Mouse (Mus musculus) telencephalon, adult 2 months (tissue): ENCODE measurements around the gene Gjb1.

Source experiments
- DNase-seq: peaks from one replicate; pipeline ENCODE4 v3.0.0-alpha.2; 2011; ENCODE audit warnings: low read depth, low spot score

Gene Gjb1

DNA sequence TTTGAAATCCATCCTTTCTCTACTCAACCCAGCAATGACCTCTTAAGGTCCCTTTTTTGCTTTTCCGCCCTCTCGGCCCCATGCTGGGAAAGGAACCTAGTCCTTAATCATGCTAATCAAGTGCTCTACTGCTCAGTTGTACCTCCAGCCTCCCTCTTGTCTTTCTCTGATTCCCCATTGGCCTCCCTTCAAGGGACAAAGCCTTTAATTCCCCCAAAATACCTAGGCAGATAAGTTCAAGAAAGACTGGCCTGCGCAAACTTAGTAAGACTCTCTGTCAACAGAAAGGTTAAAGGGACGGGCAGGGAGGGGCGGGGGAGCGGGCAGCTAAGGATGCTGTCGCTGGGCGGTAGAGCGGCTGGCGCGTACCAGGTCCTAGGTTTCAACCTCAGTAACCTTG, 20.3 kb downstream of the Gjb1 start:
- no peak for DNase-seq

DNA sequence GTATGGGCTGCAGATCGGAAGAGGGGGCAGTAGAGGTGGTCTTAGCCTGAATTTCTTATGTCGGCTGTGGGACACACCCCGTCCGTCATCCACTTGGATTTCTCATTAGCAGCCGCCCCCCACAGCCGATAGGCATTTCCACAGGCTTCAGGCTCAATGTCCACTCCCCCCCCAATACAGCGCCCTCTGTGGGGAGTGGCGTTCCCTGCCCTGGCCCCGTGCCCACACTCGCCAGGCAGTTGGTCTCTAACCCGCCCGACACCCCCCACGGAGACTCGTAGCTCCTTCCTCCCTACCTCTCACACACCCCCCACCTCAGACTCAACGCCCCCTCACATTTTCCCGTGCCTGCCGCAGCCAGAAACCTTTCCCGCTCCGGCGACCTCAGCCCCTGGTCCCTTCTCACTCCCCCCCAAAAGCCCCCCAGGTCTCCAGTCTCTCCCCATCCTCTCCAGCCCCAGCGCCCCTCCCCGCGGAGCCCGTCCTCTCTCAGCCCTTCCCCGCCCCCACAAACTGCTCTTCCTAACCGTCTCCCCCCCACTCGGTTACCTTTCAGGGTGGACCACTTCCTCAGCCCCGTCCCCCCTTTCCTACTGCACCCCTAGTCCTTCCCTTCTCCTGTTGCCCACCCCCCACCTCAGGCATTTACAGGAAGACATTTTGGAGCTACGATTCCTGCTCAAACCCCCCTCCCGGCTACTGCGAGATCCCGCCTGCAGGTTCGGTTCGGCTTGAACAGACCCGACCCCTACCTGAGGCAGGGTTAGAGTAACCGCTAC, 43.0 kb downstream of the Gjb1 start:
- no peak for DNase-seq

DNA sequence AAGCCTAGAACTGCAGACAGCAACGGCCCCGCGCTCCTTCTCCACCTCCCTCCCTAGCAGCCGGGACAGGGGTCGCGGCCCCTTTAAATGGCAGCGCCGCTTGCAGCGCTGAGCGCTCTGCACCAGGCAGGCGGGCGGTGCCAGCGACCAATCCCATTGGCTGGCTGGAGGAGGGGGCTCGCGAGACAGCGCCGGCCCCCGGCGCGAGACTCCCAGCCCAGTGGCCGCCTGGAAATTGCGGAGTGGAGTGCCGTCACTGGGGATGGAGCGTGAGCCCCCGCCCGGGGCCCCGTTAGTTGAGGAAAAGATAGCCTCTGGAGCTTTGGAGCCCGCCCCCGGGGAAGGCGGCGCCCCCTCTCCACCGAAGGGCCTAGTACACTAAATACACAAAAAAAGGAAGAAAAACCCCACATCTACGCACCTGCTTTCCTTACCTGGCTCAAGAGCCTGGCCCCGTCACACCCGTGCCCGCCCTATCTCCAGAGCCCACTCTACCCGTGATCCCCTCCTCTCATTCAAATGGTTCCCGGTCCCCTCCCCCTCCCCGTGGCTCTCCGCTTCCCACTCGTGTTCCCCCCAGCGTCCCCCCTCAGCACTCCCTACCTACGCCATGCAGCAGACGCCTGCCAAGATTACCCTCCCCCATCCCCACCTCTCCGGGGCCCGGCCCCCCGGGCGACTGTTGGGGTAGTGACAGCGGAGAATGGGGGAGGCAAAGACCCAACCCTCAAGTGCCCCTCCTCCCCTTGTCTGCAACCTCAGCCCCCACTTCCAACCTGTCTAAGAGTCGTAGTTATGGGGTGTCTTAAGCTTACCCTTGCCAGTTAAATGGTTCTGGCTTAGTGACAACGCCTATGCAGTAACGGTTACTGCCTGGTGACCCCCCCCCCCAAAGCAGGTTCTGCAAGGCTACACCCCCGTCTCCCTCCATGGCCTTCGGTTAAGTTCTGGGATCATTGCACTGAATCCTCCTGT, 43.8 kb downstream of the Gjb1 start:
- peak; percentile 70 for DNase-seq

DNA sequence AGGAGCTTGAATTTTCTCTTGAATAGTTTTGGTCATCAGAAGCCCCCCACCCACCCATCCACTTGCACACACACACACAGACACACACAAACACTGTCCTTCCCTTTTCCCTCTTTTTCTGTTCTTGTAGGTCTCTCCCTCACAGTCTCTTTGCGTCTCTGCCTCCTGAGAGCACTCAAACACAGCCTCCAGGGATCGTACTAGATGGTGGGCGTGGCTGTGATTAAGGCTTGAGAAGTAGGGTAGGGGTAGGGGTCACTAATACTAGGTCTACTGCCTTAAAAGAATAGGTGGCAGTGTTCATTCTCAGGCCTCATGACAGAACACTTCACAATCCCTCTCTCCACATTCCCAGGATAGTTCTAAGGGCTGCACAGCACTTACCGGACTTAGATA, 44.5 kb downstream of the Gjb1 start, which contains the start of gene Zmym3:
Zmym3 (minus strand) TSS at position 150 of the 396 bp plus-strand sequence.
- DNase-seq: no peak

DNA sequence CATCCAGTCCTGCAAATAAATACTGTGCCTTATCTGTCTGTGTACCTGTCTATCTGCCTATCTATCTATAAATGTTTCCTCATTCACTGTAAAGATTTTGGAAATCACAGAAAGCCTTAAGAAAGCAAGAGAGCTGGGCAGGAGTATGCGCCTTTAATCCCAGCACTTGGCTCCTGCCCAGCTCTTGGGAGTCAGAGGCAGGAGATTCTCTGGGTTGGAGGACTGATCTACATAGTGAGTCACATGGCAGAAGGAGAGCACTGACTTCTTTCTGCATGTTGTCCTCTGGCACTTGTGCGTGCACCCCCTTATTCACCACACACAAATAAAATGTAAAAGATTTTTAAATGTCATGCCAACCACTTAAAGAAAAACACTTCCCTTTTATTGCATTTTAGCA, 47.3 kb downstream of the Gjb1 start:
- no peak for DNase-seq

DNA sequence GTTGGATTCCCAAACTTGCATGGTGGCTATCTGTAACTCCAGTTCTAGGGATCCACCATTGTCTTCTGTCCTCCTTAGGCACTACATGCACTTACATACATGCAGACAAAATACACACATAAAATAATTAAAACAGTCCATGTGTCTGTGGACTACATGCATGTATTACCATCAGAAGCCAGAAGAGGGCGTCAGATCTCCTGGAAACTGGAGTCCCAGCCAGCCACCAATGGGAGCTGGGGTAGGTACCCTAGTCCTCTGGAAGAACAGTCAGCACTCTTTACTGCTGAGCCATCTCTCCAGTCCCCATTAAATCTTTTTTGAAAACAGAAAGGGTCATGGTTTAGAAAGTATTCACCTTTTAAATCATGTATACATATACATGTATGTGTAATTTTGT, 51.6 kb downstream of the Gjb1 start:
- no peak for DNase-seq

DNA sequence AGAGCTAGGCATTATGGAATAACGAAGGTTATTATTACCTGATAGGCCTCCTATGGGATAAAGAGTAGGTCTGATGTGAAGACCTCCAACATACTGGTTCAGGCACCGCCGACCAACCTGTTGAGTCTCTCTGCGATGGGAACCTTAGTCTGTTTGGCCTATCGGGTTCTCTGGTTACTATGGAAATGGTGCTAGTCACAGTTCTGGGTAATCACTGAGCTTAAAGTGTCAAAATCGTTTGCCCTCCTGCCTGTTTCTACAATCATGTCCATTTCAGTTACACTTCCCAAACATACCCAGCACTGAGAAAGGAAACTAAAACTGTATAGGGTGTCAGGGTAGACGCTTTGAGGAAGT, 52.6 kb downstream of the Gjb1 start:
- DNase-seq: no peak

DNA sequence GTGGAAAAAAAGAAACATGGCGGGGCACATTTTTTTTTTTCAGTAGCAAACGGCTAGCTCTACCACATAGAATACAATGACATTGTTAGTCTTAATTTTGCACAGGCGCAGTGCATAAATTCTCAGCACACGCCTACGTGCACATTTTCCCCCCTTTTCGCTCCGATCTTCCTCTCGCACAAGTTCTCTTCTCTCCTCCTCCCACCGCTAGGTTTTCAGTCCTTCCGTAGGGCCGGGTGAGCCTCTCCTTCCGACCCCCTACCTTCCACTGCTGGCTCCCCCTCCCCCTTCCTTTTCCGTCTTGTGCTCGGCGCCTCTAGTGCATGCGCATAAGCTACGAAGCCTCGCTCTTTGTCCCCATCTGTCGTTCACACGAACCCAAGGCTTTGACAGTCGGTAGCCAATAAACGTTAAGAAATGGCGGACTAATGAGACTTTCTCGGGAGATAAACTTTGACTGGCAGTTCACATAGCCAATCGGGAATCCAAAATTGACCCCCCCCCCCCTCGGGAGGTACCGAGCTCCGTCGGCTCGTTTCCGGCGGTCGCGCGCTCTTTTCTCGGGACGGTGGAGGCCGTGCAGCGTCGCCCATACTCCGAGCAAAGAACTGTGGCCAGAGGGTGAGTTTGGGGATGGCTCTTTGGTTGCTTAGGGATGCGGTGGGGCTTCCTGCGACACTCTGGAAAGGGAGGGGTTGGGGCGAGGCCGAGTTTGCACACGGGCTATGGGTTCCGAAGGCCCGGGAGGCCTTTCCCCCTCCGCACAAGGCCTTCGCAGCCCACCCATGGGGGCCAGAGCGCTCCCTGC, 53.2 kb downstream of the Gjb1 start, which contains the start of gene Nono:
Nono (plus strand) TSS at position 177 of the 808 bp plus-strand sequence.
- peak; percentile 97 for DNase-seq

DNA sequence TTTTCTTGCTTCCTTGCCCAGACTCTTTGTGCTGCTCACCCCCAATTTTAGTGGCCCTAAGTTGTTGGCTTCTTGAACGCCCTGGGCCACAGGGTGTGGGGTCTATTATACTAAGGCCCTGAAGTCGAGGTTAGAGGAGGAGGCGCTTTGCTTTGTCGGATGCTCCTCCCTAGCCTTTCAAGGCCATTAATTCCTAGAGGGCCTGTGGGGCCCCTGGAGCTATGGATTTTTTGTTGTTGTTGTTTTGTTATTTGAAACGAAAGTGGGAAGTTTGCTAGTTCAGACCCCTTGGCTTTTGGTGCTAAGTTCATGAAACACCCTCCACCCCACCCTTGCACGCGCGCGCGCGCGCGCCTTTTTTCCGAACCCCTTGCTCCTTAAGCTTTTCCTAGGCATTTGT, 53.8 kb downstream of the Gjb1 start:
- no peak for DNase-seq
